Mouse (Mus musculus) megakaryocyte, embryonic 14.5 days (primary cell): ENCODE data around the gene Gm20388. TPM values are rescaled to one million over a fixed set of nuclear protein-coding genes. Genes with fewer than 3 reads are reported as not detected.

Source experiments
- H3K27me3 ChIP-seq: replicated peaks from 2 replicates; pipeline ENCODE3; 2012; ENCODE audit warnings: inconsistent platforms
- H3K36me3 ChIP-seq: replicated peaks from 2 replicates; pipeline ENCODE3; 2012; ENCODE audit warnings: low read length, inconsistent platforms, mixed read lengths
- H3K4me1 ChIP-seq: 2 replicates; pipeline ENCODE4 v1.6.1; 2012; ENCODE audit warnings: inconsistent platforms
- H3K4me3 ChIP-seq: replicated peaks from 2 replicates; pipeline ENCODE3; 2012; ENCODE audit warnings: moderate library complexity, mild to moderate bottlenecking, inconsistent platforms
- H3K9me3 ChIP-seq: 2 replicates; pipeline ENCODE4 v1.6.1; 2012; ENCODE audit warnings: inconsistent platforms
- FLI1 ChIP-seq: IDR thresholded peaks from 2 replicates; pipeline ENCODE4 v1.6.1; 2012; ENCODE audit warnings: low read length, inconsistent platforms, mixed read lengths
- GATA1 ChIP-seq: IDR thresholded peaks from 3 replicates; pipeline ENCODE4 v1.6.1; 2012; ENCODE audit warnings: mixed read lengths, low read length, inconsistent platforms, borderline replicate concordance
- polyA plus RNA-seq: library from polyadenylated mRNA; stranded (reverse); fragments of >175 nt; gene quantifications from 2 replicates; pipeline ENCODE4 v1.2.3, GENCODE M21; 2012; ENCODE audit warnings: low replicate concordance; ENCODE audit not compliant: insufficient read depth

The Gm20388 gene
- polyA plus RNA-seq, 1 experiment = 111 TPM

- TF ChIP-seq FLI1 = no peak
- peaks cover 40% of the 10 kb centered on the region for H3K4me1 ChIP-seq
- H3K4me3 ChIP-seq = peak overlapping the region; percentile 91
- H3K9me3 ChIP-seq = peaks cover 10% of the 10 kb centered on the region; the same call in 1 of the 2 replicates
- H3K36me3 ChIP-seq = no peaks in the 10 kb centered on the region
- H3K27me3 ChIP-seq = peaks cover 87% of the 10 kb centered on the region
Observed at GRCm38 (mm10) chr8:120276051-120276890, 365.6 kb downstream of the Gm20388 start.

- TF ChIP-seq FLI1 (no peak), GATA1 (no peak)
- peaks cover 10% of the 10 kb centered on the region; the same call in 1 of the 2 replicates for H3K9me3 ChIP-seq
- H3K27me3 ChIP-seq = peaks cover 80% of the 10 kb centered on the region
- peaks cover 45% of the 10 kb centered on the region for H3K4me1 ChIP-seq
- no peaks in the 10 kb centered on the region for H3K36me3 ChIP-seq
- H3K4me3 ChIP-seq = peak overlapping the region; percentile 91
Observed at GRCm38 (mm10) chr8:120276891-120277426, 366.3 kb downstream of the Gm20388 start.

DNA sequence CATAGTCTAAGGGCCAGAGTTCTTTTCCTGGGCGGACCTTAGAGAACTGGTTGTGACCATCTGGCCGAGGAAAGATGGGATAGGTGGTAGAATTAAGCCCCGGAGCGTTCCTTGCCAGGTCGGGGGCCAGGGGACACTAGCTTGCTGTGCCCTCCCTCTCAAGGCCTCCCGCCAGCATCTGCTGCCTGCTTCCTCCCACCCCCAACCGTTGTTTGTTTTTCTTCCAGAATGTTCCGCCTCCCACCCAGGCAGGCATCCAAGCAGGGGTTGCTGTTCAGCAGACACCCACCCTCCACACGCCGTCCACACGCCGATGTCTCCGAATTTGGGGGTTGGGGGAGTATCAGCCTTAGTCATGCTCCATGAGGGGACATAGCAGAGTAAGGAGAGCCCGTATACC, 367.4 kb downstream of the Gm20388 start:
- Histone ChIP-seq H3K9me3 (peaks cover 6% of the 10 kb centered on the region; the same call in 1 of the 2 replicates), H3K4me1 (peaks cover 51% of the 10 kb centered on the region), H3K36me3 (no peaks in the 10 kb centered on the region), H3K4me3 (no peak overlapping the region), H3K27me3 (peaks cover 78% of the 10 kb centered on the region)
- no peak for TF ChIP-seq FLI1

GRCm38 (mm10) chr8:120279418-120279817, 368.8 kb downstream of the Gm20388 start:
- no peak overlapping the region for H3K4me3 ChIP-seq
- no peaks in the 10 kb centered on the region for H3K9me3 ChIP-seq
- no peaks in the 10 kb centered on the region for H3K36me3 ChIP-seq
- peaks cover 62% of the 10 kb centered on the region for H3K4me1 ChIP-seq
- peaks cover 70% of the 10 kb centered on the region for H3K27me3 ChIP-seq
- TF ChIP-seq GATA1 (no peak), FLI1 (no peak)

GRCm38 (mm10) chr8:120281487-120281886, 370.8 kb downstream of the Gm20388 start:
- TF ChIP-seq GATA1 (no peak), FLI1 (no peak)
- no peaks in the 10 kb centered on the region for H3K36me3 ChIP-seq
- H3K27me3 ChIP-seq = peaks cover 52% of the 10 kb centered on the region
- no peak overlapping the region for H3K4me3 ChIP-seq
- H3K4me1 ChIP-seq = peaks cover 73% of the 10 kb centered on the region
- H3K9me3 ChIP-seq = no peaks in the 10 kb centered on the region

GRCm38 (mm10) chr8:120282465-120282864, 371.8 kb downstream of the Gm20388 start:
- Histone ChIP-seq H3K27me3 (peaks cover 44% of the 10 kb centered on the region), H3K4me1 (peaks cover 64% of the 10 kb centered on the region), H3K36me3 (no peaks in the 10 kb centered on the region), H3K9me3 (no peaks in the 10 kb centered on the region), H3K4me3 (no peak overlapping the region)
- TF ChIP-seq GATA1 (no peak), FLI1 (no peak)

GRCm38 (mm10) chr8:120284265-120284664, 373.6 kb downstream of the Gm20388 start:
- TF ChIP-seq FLI1 = no peak
- no peak for TF ChIP-seq GATA1
- H3K4me1 ChIP-seq = peaks cover 71% of the 10 kb centered on the region
- H3K4me3 ChIP-seq = no peak overlapping the region
- H3K9me3 ChIP-seq = no peaks in the 10 kb centered on the region
- H3K36me3 ChIP-seq = no peaks in the 10 kb centered on the region
- H3K27me3 ChIP-seq = peaks cover 26% of the 10 kb centered on the region

DNA sequence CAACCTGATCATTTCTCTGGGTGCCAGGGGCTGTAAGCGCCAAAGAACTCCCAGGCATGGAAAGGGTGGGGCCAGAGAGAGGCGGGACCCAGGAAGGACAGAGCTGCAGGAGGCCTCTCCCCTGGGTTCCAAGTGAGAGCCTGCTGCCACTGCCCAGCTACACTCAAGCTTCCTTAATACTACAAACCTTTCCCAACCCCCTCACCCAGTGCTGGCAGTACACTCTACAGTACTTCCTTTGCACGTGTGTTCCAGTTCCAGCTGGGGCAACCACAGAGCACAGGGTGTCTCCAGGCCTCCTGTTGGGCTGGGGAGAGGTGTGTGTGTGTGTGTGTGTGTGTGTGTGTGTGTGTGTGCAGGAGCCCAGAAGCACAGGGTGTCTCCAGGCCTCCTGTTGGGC, 374.4 kb downstream of the Gm20388 start:
- H3K27me3 ChIP-seq = peaks cover 22% of the 10 kb centered on the region
- no peaks in the 10 kb centered on the region for H3K9me3 ChIP-seq
- H3K4me1 ChIP-seq = peaks cover 78% of the 10 kb centered on the region
- no peak for TF ChIP-seq FLI1
- no peak for TF ChIP-seq GATA1
- no peaks in the 10 kb centered on the region for H3K36me3 ChIP-seq
- H3K4me3 ChIP-seq = peak overlapping the region; percentile 21

DNA sequence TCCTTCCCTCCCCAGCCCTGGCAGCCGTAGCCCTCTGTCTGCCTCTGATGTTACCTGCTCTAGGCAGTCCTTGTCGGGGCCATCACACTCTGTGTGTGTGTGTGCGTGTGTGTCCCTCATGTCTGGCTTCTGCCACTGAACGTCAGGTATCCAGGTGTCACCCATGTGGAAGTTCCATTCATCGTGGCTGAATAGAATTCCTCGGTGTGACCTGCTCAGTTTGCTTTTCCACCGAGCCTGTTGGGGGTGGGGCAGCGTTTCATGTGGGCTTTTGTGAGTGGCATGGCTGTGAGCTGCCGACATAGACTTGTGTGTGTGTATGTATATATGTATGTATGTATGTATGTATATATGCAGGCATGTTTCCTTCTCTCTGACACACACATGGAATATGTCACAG, 375.2 kb downstream of the Gm20388 start:
- Histone ChIP-seq H3K27me3 (peaks cover 19% of the 10 kb centered on the region), H3K36me3 (no peaks in the 10 kb centered on the region), H3K4me1 (peaks cover 80% of the 10 kb centered on the region), H3K9me3 (no peaks in the 10 kb centered on the region), H3K4me3 (no peak overlapping the region)
- TF ChIP-seq GATA1 = no peak

DNA sequence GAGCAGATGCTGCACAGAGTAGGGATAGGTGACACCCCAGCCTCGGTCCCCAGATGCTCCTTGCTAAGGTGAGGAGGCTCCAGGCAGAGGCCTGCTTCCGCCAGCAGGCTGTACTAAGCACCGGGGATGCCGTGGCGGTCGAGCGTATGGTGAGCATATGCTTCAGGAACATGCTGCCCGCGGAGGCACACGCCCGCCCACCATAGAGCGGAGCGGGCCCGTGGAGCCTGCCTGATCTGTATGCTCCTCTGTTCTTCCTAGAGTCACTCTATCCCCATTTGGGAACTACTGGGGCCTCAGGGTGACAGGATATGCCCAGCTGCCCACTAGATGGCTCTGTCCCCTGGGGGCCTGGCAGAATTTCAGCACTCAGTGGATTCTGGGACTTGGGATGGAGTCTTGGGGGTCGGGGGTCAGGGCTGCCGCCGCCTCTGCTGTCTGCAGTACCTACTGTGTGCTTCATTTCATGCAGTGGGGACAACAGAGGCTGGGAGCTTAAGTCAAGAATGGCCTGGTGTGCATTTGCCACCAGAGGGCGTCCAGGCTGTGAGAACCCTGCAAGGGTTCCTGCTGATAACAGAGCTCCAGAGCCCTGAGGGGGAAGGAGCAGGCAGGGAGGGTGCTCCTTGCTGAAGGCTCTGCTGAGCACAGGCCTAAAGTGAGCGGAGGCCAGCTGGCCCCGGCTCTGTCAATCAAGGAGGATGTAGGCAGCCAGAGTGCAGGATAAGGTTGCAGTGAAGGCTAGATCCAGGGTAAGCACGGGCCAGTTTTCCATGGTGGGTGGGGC, 377.7 kb downstream of the Gm20388 start:
- peak overlapping the region; percentile 76 for H3K4me3 ChIP-seq

More for the DNA sequence above, 377.7 kb downstream of the Gm20388 start:
- Histone ChIP-seq H3K27me3 (peaks cover 15% of the 10 kb centered on the region), H3K9me3 (no peaks in the 10 kb centered on the region), H3K36me3 (no peaks in the 10 kb centered on the region), H3K4me1 (peaks cover 87% of the 10 kb centered on the region)
- 0 out of 3 replicates have a peak, but pooled peaks have one; percentile 13 for TF ChIP-seq GATA1
- TF ChIP-seq FLI1 = no peak
